In genomic region chr6:128839266-128839771, GRCm38 (mm10) we compare ENCODE assay signal across 8 mouse cellular contexts. TPM values are rescaled to one million over a fixed set of nuclear protein-coding genes. Genes with fewer than 3 reads are reported as not detected.
DNase-seq lines count a peak whose midpoint lies in the region; ATAC-seq and TF ChIP-seq lines count a peak whose summit lies in the region.

No protein-coding gene starts in this region.

- H3K27me3 ChIP-seq in hindbrain, embryonic 10.5 days (ENCODE audit: insufficient read depth, poor library complexity, severe bottlenecking) = no peaks in the 10 kb centered on the region
- H3K27me3 ChIP-seq in lung, postnatal 0 days (replicated peaks; ENCODE audit: insufficient read depth, low read length) = no peaks in the 10 kb centered on the region

- H3K9ac ChIP-seq in lung, postnatal 0 days (replicated peaks; ENCODE audit: low read depth) = peak overlapping the region; percentile 55

- ATAC-seq in lung, postnatal 0 days = peak; percentile 29

- H3K27ac ChIP-seq in hindbrain, embryonic 10.5 days = peak overlapping the region; percentile 93
- peak overlapping the region; percentile 99 for H3K27ac ChIP-seq in lung, postnatal 0 days (ENCODE audit: low read length)

- WGBS in hindbrain, embryonic 10.5 days = under 1% methylated on average over 17 of the region's 17 CpGs
- WGBS in lung, postnatal 0 days = under 1% methylated on average over 17 of the region's 17 CpGs

- peak; percentile 93 for TF ChIP-seq CTCF in lung, postnatal 0 days (IDR thresholded peaks at IDR 0.05)

- H3K36me3 ChIP-seq in hindbrain, embryonic 10.5 days = no peaks in the 10 kb centered on the region
- H3K36me3 ChIP-seq in lung, postnatal 0 days (ENCODE audit: insufficient read depth, low read length) = no peaks in the 10 kb centered on the region

- peak overlapping the region; percentile 75 for H3K4me3 ChIP-seq in hindbrain, embryonic 10.5 days
- H3K4me3 ChIP-seq in lung, postnatal 0 days (ENCODE audit: low read depth, low read length) = peak overlapping the region; percentile 81

- TF ChIP-seq EP300 in lung, postnatal 0 days (IDR thresholded peaks at IDR 0.05) = no peak

- no peaks in the 10 kb centered on the region for H3K9me3 ChIP-seq in hindbrain, embryonic 10.5 days
- H3K9me3 ChIP-seq in lung, postnatal 0 days (ENCODE audit: low read length) = no peaks in the 10 kb centered on the region

- H3K4me1 ChIP-seq in hindbrain, embryonic 10.5 days (replicated peaks) = peaks cover 25% of the 10 kb centered on the region
- H3K4me1 ChIP-seq in lung, postnatal 0 days (ENCODE audit: insufficient read depth, low read depth, low read length) = peaks cover 11% of the 10 kb centered on the region; the same call in 1 of the 2 replicates

- peak overlapping the region; percentile 74 for H3K4me2 ChIP-seq in lung, postnatal 0 days (replicated peaks; ENCODE audit: low read depth, low read length)

- peak; percentile 45 for DNase-seq in MN1 (ENCODE audit: low spot score)
- peak; percentile 83 for DNase-seq in cerebellum, adult 8-10 months
- peak; percentile 91 for DNase-seq in forelimb bud, embryonic 11.5 days (ENCODE audit: low read depth, low spot score)
- DNase-seq in hindbrain, embryonic 10.5 days (ENCODE audit: low spot score) = peak; percentile 90
- peak; percentile 76 to 85 for DNase-seq in layer of hippocampus, postnatal 10 days (ENCODE audit: low spot score in 2 of 2)
- peak; percentile 90 for DNase-seq in lung, postnatal 0 days (ENCODE audit: low spot score)
- peak; percentile 49 for DNase-seq in ovary, postnatal 10 days (ENCODE audit: low spot score)
- DNase-seq in thymus, postnatal 10 days (ENCODE audit: low spot score in 2 of 2) = peak; percentile 86 to 93

RNA-seq across cellular contexts. Expression of gene Klrb1b, which starts 13.2 kb away (rescaled TPM):
- not detected in 2 replicates for polyA plus RNA-seq in hindbrain, embryonic 10.5 days (2016; fragmentation: Nextera tagmentation; extraction: Ambion mirVana)
- total RNA-seq in layer of hippocampus, postnatal 10 days (2021) = not detected
- 0.26 and 0.35 TPM in 2 replicates for polyA plus RNA-seq in lung, postnatal 0 days (2015; fragmentation: Nextera tagmentation; extraction: Ambion mirVana)

RNA-seq across cellular contexts. Expression of gene Gm44511, which starts 13.2 kb away (rescaled TPM):
- polyA plus RNA-seq in hindbrain, embryonic 10.5 days (2016; fragmentation: Nextera tagmentation; extraction: Ambion mirVana) = not detected in 2 replicates
- not detected for total RNA-seq in layer of hippocampus, postnatal 10 days (2021)
- polyA plus RNA-seq in lung, postnatal 0 days (2015; fragmentation: Nextera tagmentation; extraction: Ambion mirVana) = 0.26 TPM in 1 of 2 replicates, not detected in the other

RNA-seq across cellular contexts. Expression of gene Clec2i, which starts 48.1 kb away (rescaled TPM):
- not detected in 2 replicates for polyA plus RNA-seq in hindbrain, embryonic 10.5 days (2016; fragmentation: Nextera tagmentation; extraction: Ambion mirVana)
- not detected for total RNA-seq in layer of hippocampus, postnatal 10 days (2021)
- polyA plus RNA-seq in lung, postnatal 0 days (2015; fragmentation: Nextera tagmentation; extraction: Ambion mirVana) = 0.11 and 0.14 TPM in 2 replicates

RNA-seq across cellular contexts. Expression of gene Klrb1c, which starts 50.3 kb away (rescaled TPM):
- polyA plus RNA-seq in hindbrain, embryonic 10.5 days (2016; fragmentation: Nextera tagmentation; extraction: Ambion mirVana) = not detected in 2 replicates
- under 1 TPM in 1 of 2 experiments, not detected in 1; 0.20 TPM for total RNA-seq in layer of hippocampus, postnatal 10 days (2021)
- polyA plus RNA-seq in lung, postnatal 0 days (2015; fragmentation: Nextera tagmentation; extraction: Ambion mirVana) = 0.41 and 0.50 TPM in 2 replicates

RNA-seq across cellular contexts. Expression of gene BC035044, which starts 51.6 kb away (rescaled TPM):
- 0.98 and 1.8 TPM in 2 replicates for polyA plus RNA-seq in hindbrain, embryonic 10.5 days (2016; fragmentation: Nextera tagmentation; extraction: Ambion mirVana)
- 1 to 10 TPM; 1.6 to 1.7 TPM for total RNA-seq in layer of hippocampus, postnatal 10 days (2021)
- polyA plus RNA-seq in lung, postnatal 0 days (2015; fragmentation: Nextera tagmentation; extraction: Ambion mirVana) = 0.58 and 1.2 TPM in 2 replicates

Comparison
In these comparisons a context has a peak if more than half of its experiments do, and no peak if none do; other contexts are left out.
1. Peak in every context shown above with its lines: DNase-seq, ATAC-seq, H3K4me3 ChIP-seq and H3K27ac ChIP-seq.